In the genomic region with DNA sequence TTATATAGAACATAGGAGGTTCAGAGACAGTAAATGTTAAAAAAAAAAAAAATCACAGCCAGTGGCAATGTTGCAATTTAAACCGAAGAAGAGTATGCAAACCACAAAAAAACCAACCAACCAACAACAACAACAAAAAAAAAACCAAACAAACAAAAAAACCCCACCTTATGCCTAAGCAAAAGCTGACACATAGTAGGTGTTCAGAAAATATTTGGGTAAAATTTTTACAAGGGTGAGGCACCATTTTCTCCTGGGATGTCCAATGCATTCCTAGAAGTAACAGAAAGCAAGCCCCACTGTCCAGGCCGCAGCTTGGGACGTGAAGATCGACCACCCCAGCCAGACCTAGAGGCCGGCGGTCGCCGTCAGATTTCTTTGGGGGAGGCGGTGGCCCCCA, we compare ENCODE assay signal across 8 mouse cellular contexts. TPM values are rescaled to one million over a fixed set of nuclear protein-coding genes. Genes with fewer than 3 reads are reported as not detected.
DNase-seq lines count a peak whose midpoint lies in the region; ATAC-seq and TF ChIP-seq lines count a peak whose summit lies in the region.

A gene (plus strand): TSS at position 147 of the 400 bp plus-strand sequence.

- no peaks in the 10 kb centered on the region for H3K27me3 ChIP-seq in kidney, embryonic 14.5 days (ENCODE audit: control insufficient read depth, insufficient read depth, low read length)
- no peaks in the 10 kb centered on the region for H3K27me3 ChIP-seq in limb, embryonic 12.5 days
- no peaks in the 10 kb centered on the region for H3K27me3 ChIP-seq in stomach, embryonic 16.5 days (ENCODE audit: control insufficient read depth, insufficient read depth, low read length)

- peaks cover 7% of the 10 kb centered on the region; the same call in 1 of the 2 replicates for H3K4me1 ChIP-seq in kidney, embryonic 14.5 days (ENCODE audit: control insufficient read depth, insufficient read depth, low read length)
- no peaks in the 10 kb centered on the region; the same call in 1 of the 2 replicates for H3K4me1 ChIP-seq in bone marrow, adult 2 months (ENCODE audit: control insufficient read depth, insufficient read depth, low read length)
- peaks cover 15% of the 10 kb centered on the region for H3K4me1 ChIP-seq in limb, embryonic 12.5 days (replicated peaks)
- H3K4me1 ChIP-seq in stomach, embryonic 16.5 days (ENCODE audit: control insufficient read depth, insufficient read depth, low read length): peaks cover 19% of the 10 kb centered on the region

- WGBS in kidney, embryonic 14.5 days: 5% methylated on average over 9 of the region's 9 CpGs
- 2% methylated on average over 9 of the region's 9 CpGs for WGBS in bone marrow, adult 2 months
- 6% methylated on average over 9 of the region's 9 CpGs for WGBS in limb, embryonic 12.5 days
- 6% methylated on average over 9 of the region's 9 CpGs for WGBS in stomach, embryonic 16.5 days

- H3K9ac ChIP-seq in kidney, embryonic 14.5 days (ENCODE audit: low read depth, low read length): peak within 1 kb of the TSS; percentile 96
- H3K9ac ChIP-seq in limb, embryonic 12.5 days (replicated peaks): peak within 1 kb of the TSS; percentile 98
- peak within 1 kb of the TSS; percentile 94 for H3K9ac ChIP-seq in stomach, embryonic 16.5 days (ENCODE audit: low read length)

- no peak for DNase-seq in kidney, adult 9 months
- no peak for DNase-seq in lung, postnatal 14 days

- no peak for ATAC-seq in kidney, embryonic 14.5 days (ENCODE audit: low FRiP score, low TSS enrichment)
- ATAC-seq in granulocyte monocyte progenitor cell, adult 5-6 weeks (replicated peaks; ENCODE audit: poor library complexity, severe bottlenecking): no peak
- ATAC-seq in limb, embryonic 12.5 days (ENCODE audit: insufficient number of reproducible peaks, insufficient read depth, low FRiP score, low TSS enrichment, low read depth): no peak; the same call in 1 of the 2 replicates
- no peak for ATAC-seq in stomach, embryonic 16.5 days (ENCODE audit: insufficient read depth, low FRiP score)
- no peak for ATAC-seq in inflammation-experienced regulatory T-cells, adult 6 months

- peak within 1 kb of the TSS; percentile 88 for H3K4me3 ChIP-seq in kidney, embryonic 14.5 days (ENCODE audit: low read length)
- H3K4me3 ChIP-seq in bone marrow, adult 2 months (replicated peaks; ENCODE audit: control insufficient read depth, low read depth, low read length): peak within 1 kb of the TSS; percentile 98
- peak within 1 kb of the TSS; percentile 91 for H3K4me3 ChIP-seq in limb, embryonic 12.5 days (replicated peaks)
- peak within 1 kb of the TSS; percentile 91 for H3K4me3 ChIP-seq in stomach, embryonic 16.5 days (replicated peaks; ENCODE audit: low read length)

- TF ChIP-seq CTCF in bone marrow, adult 2 months (IDR thresholded peaks at IDR 0.05; ENCODE audit: control insufficient read depth, insufficient read depth, low read length): no peak

- no peak for TF ChIP-seq POLR2A in bone marrow, adult 2 months (IDR thresholded peaks at IDR 0.05; ENCODE audit: borderline replicate concordance, control insufficient read depth, low read depth, low read length)

- peak within 1 kb of the TSS; percentile 86 for H3K4me2 ChIP-seq in kidney, embryonic 14.5 days (replicated peaks; ENCODE audit: low read depth, low read length)
- peak within 1 kb of the TSS; percentile 89 for H3K4me2 ChIP-seq in limb, embryonic 12.5 days
- peak within 1 kb of the TSS; percentile 91 for H3K4me2 ChIP-seq in stomach, embryonic 16.5 days (ENCODE audit: low read depth, low read length)

- H3K9me3 ChIP-seq in kidney, embryonic 14.5 days (ENCODE audit: control insufficient read depth, low read length): no peaks in the 10 kb centered on the region
- no peaks in the 10 kb centered on the region for H3K9me3 ChIP-seq in limb, embryonic 12.5 days
- no peaks in the 10 kb centered on the region for H3K9me3 ChIP-seq in stomach, embryonic 16.5 days (replicated peaks; ENCODE audit: control insufficient read depth, low read length)

- H3K27ac ChIP-seq in kidney, embryonic 14.5 days (ENCODE audit: low read depth, low read length): peak within 1 kb of the TSS; percentile 97
- H3K27ac ChIP-seq in bone marrow, adult 2 months (ENCODE audit: control insufficient read depth, insufficient read depth, low read depth, low read length, poor library complexity): peak within 1 kb of the TSS; percentile 95
- H3K27ac ChIP-seq in limb, embryonic 12.5 days: peak within 1 kb of the TSS; percentile 99
- H3K27ac ChIP-seq in stomach, embryonic 16.5 days (ENCODE audit: low read length): peak within 1 kb of the TSS; percentile 99

- peaks cover 20% of the 10 kb centered on the region for H3K36me3 ChIP-seq in kidney, embryonic 14.5 days (ENCODE audit: control insufficient read depth, insufficient read depth, low read length)
- H3K36me3 ChIP-seq in limb, embryonic 12.5 days: peaks cover 28% of the 10 kb centered on the region
- H3K36me3 ChIP-seq in stomach, embryonic 16.5 days (ENCODE audit: control insufficient read depth, insufficient read depth, low read length): peaks cover 11% of the 10 kb centered on the region; the same call in 1 of the 2 replicates

RNA-seq across cellular contexts. Expression of the gene that starts here (rescaled TPM):
- polyA plus RNA-seq in kidney, embryonic 14.5 days (2014; fragmentation: Nextera tagmentation; extraction: Ambion mirVana): 10.8 and 14.5 TPM in 2 replicates
- 2.7 and 2.9 TPM in 2 replicates for polyA plus RNA-seq in bone marrow, adult 2 months (2011; ENCODE audit: insufficient read depth, insufficient read length, low replicate concordance, missing spikeins)
- total RNA-seq in granulocyte monocyte progenitor cell, adult 5-6 weeks (2014; fragmentation: Nextera tagmentation): 10.0 and 11.3 TPM in 2 replicates
- 12.0 and 14.2 TPM in 2 replicates for total RNA-seq in granulocyte monocyte progenitor cell, adult 5-6 weeks (2017)
- polyA plus RNA-seq in limb, embryonic 12.5 days (2016; fragmentation: Nextera tagmentation; extraction: Ambion mirVana): 25.3 and 26.5 TPM in 2 replicates
- 11.2 and 11.7 TPM in 2 replicates for polyA plus RNA-seq in stomach, embryonic 16.5 days (2015; fragmentation: Nextera tagmentation; extraction: Ambion mirVana)
- 1 to 10 TPM; 2.2 to 2.7 (median 2.6) TPM for polyA plus RNA-seq in inflammation-experienced regulatory T-cells, adult 6 months (2017; shearing (Covaris generic))
